Mouse (Mus musculus): ENCODE data around the gene Fat3.

Gene Fat3

GRCm38 (mm10) chr9:16144684-16145083 is 356.4 kb downstream of the Fat3 start:
- peak; percentile 80 for ATAC-seq (ENCODE audit: low TSS enrichment)

GRCm38 (mm10) chr9:16139300-16139699 is 361.8 kb downstream of the Fat3 start:
- no peak for ATAC-seq (ENCODE audit: low TSS enrichment)

GRCm38 (mm10) chr9:16133098-16133497 is 368.0 kb downstream of the Fat3 start:
- no peak for ATAC-seq (ENCODE audit: low TSS enrichment)

- no peak for ATAC-seq (ENCODE audit: low TSS enrichment)
These were observed 368.5 kb downstream of the Fat3 start for GRCm38 (mm10) chr9:16132594-16132993.

- no peak; the same call in 1 of the 2 replicates for ATAC-seq (ENCODE audit: low TSS enrichment)
These were observed 379.3 kb downstream of the Fat3 start for GRCm38 (mm10) chr9:16121756-16122155.

GRCm38 (mm10) chr9:16114821-16115485 is 386.1 kb downstream of the Fat3 start:
- ATAC-seq (ENCODE audit: low TSS enrichment), result 0 out of 2 replicates have a peak, but pooled peaks have one; percentile 5

DNA sequence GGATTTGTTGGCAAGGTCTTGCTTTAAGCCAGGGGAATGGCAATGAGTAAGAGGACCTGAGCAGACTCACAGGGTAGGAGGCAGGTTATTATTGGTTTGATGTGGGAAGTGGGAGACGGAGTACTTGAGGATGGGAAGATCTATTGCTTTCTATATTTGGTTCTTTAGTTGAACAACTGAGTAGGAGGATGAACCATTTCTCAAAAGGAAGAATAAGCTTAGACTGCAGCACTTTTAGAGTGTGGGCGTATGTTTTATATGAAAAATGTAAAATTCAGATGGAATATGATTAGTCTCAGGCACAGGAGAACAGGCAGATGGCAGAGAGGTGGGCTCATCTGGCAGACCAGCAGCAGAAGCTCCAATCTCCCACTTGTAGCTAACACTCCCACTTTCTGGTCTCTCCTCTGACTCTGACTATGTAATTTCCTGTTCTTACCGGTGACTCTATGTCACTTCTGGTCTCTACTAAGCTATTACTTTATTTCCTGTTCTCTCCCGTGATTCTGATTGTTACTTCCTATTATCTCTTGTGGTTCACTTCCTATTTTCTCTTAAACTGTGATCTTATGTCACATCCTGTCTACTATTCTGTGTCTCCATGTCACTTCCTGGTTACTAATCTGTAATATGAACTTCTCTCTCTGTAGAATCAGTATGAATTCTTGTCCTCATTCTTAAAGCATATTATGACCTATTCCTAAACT is 387.0 kb downstream of the Fat3 start:
- ATAC-seq (ENCODE audit: low TSS enrichment), result peak; percentile 96

DNA sequence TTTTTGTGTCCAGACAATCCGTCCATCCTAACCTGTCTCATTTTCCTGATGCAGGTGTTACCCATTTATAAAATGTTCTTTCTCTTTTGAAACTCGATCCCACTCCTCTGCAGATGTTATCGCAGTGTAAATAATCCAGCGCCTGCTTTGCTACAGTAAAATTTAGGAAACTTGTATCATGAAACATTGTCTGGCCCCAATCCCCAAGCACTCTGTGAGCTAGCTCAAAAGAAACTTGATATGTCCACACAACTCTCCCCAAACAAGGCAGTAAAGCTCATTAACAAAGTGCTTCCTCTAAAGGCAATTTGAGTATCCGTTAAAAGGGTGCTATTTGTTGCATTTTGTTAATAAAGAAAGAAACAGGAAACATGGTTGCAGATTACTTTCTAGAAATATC is 393.2 kb downstream of the Fat3 start:
- no peak for ATAC-seq (ENCODE audit: low TSS enrichment)

GRCm38 (mm10) chr9:16107386-16107785 is 393.7 kb downstream of the Fat3 start:
- ATAC-seq (ENCODE audit: low TSS enrichment), result peak; percentile 91

DNA sequence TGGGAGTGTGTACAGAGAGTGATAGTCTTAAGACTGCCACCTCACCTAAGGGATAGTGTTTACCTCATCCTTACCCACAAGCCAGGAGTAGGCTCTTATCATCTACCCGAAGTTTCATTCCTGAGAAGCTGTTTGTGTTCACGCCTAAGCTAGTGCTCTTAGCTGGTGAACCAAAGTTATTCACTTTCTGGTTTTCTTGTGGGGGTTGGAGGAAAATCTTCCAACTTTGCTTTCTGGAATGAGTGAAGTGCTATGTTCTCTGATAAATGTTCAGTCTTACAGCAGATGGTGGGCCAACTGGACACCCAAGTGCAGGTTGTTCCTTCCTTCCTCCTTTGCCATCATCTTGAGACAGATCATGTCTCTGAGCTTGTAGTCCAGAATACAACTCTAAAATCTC is 402.5 kb downstream of the Fat3 start:
- peak; percentile 55 for ATAC-seq (ENCODE audit: low TSS enrichment)

DNA sequence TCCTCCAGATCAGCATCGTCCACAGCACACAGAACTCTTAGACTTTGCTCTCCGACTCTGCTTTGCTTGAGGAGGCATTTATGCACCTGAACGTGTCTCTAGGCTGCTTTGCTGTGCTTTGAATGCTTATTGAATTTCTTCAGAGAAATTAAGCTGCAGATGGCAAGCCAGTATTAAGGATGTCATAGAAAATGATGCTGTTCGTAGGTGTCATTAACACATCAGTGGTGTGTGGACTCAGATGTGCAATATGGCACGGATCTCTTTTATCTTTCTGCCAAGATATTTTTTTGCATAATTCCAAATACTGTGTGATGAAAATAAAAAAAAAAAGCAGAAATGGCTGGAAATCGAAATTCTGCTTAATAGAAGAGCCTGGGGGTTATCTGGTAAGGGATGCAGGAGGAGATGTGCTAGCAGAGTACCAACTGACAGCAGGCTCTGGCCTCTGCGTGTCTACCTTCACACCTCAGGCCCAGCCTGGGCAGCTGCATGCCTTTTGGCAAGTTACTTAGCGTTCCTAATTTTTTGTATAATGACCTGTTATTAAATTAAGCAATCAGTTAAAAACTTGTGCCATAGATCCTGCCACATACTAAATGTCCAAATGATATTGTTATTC is 407.9 kb downstream of the Fat3 start:
- no peak for ATAC-seq (ENCODE audit: low TSS enrichment)

- ATAC-seq (ENCODE audit: low TSS enrichment), result peak; percentile 31; the same call in 1 of the 2 replicates
These were observed 408.8 kb downstream of the Fat3 start for GRCm38 (mm10) chr9:16092051-16092967.

GRCm38 (mm10) chr9:16079292-16079691 is 421.8 kb downstream of the Fat3 start:
- no peak for ATAC-seq (ENCODE audit: low TSS enrichment)

- ATAC-seq (ENCODE audit: low TSS enrichment), result no peak; the same call in 1 of the 2 replicates
These were observed 426.4 kb downstream of the Fat3 start for GRCm38 (mm10) chr9:16074664-16075063.

DNA sequence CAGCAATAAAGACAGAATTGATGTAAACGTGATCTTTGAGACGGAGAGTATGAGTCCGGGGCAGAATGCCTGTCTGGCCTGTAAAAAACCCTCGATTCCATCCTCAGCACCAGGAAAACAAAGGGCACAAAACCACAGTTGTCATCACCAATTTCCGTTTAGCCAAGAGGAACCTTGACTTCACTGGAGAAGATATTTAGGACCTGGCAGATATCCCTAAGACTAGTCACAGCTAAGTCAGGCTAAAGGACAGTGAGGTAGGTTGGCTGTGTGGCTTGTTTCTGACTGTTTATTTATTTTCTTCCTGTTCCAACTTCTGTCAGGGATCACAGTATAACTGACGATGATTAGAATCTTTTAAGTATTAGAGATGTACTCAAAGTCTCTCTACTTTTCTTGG is 427.0 kb downstream of the Fat3 start:
- no peak for ATAC-seq (ENCODE audit: low TSS enrichment)

DNA sequence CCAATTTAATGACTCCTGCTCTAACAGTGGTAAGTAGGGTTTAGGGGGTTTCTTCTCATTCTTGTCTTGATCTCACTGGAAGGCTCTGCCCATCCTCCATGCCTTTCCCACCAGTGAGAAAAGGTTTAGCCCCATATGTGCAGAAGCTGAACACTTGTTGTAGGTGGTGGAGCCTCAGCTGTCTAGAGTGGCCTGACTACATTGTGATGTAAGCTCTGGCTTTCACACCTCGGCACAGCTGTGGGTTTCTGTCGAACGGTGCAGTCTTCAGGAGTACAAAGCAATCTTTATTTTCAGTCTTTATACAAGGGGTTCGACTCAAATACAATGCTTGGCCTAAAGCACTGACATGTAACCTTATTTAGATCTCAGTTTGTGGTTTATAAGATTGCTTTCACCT is 437.6 kb downstream of the Fat3 start:
- ATAC-seq (ENCODE audit: low TSS enrichment), result no peak

DNA sequence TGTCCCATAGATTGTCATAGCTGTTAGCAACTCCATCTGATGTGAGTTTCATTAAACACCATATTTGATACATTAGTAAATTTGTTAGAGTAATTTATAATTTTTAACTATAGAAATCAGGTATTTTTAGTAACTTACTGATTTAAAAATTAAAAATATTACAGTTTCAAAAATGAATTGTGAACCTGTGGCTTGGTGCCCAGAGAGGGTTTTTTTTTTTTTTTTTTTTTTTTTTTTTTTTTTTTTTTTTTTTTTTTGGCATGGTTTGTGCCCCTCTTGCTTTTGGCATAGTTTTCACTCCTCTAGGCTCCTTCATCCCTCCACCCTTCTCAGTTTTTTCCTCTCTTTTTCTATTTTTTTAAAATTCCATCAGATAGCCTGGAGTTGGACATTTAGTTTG is 438.6 kb downstream of the Fat3 start:
- no peak for ATAC-seq (ENCODE audit: low TSS enrichment)

- ATAC-seq (ENCODE audit: low TSS enrichment), result no peak
These were observed 454.4 kb downstream of the Fat3 start for GRCm38 (mm10) chr9:16046686-16047085.

GRCm38 (mm10) chr9:16037375-16037774 is 463.7 kb downstream of the Fat3 start:
- no peak for ATAC-seq (ENCODE audit: low TSS enrichment)

- peak; percentile 66 for ATAC-seq (ENCODE audit: low TSS enrichment)
These were observed 464.7 kb downstream of the Fat3 start for GRCm38 (mm10) chr9:16036346-16036745.

DNA sequence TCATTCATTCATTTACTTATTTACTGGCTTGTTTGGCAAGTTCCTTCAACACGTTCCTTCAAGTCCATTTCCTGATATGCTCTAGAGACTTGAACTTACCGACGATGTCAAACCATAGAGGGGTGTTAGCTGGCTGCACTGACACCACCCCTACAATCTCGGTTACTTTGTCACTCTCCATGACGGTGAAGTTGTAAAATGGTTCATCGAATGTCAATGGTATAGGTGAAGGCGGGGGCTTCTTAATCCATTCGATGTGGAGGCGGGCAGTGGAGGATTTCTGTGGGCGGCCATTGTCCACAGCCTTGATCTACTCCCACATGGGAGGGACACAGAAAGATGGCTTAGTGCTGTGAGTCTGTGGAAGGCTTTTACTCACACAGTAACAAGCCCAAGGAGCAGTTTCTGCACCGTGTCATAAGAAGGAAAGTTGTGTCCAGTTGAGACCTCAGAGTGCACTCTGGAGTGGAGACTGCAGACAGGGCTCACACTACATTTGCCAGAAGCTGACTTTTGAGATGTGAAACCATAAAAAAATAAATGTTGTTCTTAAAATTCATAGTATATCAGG is 471.3 kb downstream of the Fat3 start:
- ATAC-seq (ENCODE audit: low TSS enrichment), result no peak

All from frontal cortex, adult (tissue).